Mouse (Mus musculus) left cerebral cortex, postnatal 25 days (tissue): ENCODE measurements around the gene Suclg2. TPM values are rescaled to one million over a fixed set of nuclear protein-coding genes. Genes with fewer than 3 reads are reported as not detected.
A peak's percentile ranks its signal among the peaks of the same experiment; 100 is the strongest.
"Not testable (repeated sequence)": the region's sequence is repeated elsewhere in the genome, so short reads cannot be mapped to it uniquely, and the experiment has no call there.

Source experiments
- DNase-seq, 2 experiments: peaks; one replicate each; pipeline ENCODE4 v3.0.0; 2022; ENCODE audit warnings: low spot score in 2 of 2, mixed read lengths in 1 of 2
- intact Hi-C: fragments of 180-260 bp; cut with DNase I; formaldehyde crosslinking; loops from one replicate; pipeline ENCODE4 v1.15.1; 2025
- total RNA-seq, 2 experiments: library from RNA; stranded (reverse); gene quantifications; 2 replicates each; pipeline ENCODE4 v1.2.3; 2021

The Suclg2 gene
- total RNA-seq, 2 experiments from 2014 or later: 15.5 to 17.1 TPM

DNA sequence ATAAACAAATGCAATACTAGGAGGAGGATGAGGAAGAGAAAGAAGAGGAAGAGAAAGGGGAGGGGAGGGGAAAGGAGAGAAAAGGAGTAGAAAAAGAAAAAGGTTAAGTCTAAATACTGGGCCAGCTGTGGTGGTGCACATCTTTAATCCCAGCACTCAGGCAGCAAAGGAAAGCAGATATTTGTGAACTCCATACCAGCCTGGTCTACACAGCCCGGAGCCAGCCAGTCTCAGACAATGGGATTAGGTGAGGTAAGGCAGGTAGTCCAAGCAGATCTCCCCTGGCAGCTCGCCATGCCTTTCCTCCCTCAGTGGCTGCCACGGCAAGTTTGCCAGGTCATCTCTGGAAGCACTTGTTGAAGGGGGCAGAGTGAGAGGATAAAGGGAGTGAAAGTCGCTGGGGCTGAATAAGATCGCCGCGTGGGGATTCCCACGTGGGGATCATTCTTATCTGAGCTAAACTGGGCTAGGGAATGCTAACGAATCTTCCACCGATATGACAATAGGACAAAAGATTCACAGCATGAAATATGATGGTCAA, 69.4 kb downstream of the Suclg2 start:
- intact Hi-C loops: no loop called here
- no peak for DNase-seq

GRCm38 (mm10) chr6:95637416-95637815, 81.2 kb downstream of the Suclg2 start:
- DNase-seq: no peak
- intact Hi-C loops: loop anchor here (5.0 kb wide), 1 partner anchor 460 kb away; no protein-coding TSS in a partner anchor

- intact Hi-C loops: loop anchor here (5.0 kb wide), 1 partner anchor 462 kb away; no protein-coding TSS in a partner anchor
- DNase-seq: peak in 1 of 2 experiments; percentile 78
Observed at GRCm38 (mm10) chr6:95635411-95635810, 83.2 kb downstream of the Suclg2 start.

- intact Hi-C loops: no loop called here
- no peak for DNase-seq
Observed at GRCm38 (mm10) chr6:95629071-95629470, 89.5 kb downstream of the Suclg2 start.

DNA sequence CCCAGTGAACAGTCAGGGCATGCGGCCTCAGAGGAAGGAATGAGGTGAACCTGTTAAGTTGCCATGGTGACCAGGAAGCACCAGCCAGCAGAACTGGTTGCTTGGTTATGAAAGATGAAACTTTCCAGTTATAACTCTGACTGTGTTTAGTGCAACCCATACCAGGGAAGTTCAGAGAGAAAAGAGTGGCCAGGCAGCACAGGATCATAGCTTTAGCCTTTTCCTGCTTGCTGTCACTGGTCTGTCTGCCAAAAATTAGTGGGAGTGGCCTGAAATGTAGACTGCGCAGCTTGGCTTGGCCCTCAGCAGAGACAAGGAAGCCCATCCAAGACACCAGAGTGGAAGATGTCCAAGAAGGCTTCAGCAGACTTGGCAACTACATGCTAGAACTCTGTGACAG, 96.8 kb downstream of the Suclg2 start:
- intact Hi-C loops: no loop called here
- DNase-seq: peak; percentile 36 to 44

DNA sequence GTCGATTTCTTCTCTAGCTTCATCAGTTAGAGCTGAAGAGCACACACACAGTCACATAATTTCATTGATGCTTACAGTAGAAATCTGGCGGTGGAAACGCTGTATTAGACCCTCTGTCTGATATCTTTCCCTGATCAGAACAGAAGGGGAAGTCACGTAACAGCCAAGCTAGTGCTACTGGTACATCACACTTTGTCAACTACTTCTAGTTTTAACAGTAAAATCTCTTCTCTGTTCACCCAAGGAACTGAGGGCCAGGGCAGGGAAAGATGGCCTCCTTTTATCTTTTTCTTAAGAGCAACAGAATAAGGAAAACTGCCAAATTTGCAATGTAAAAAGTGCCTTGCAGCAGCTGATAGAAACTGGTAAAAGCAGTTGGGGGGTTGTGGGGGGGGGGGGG, 97.8 kb downstream of the Suclg2 start:
- intact Hi-C loops: no loop called here
- DNase-seq: no peak

DNA sequence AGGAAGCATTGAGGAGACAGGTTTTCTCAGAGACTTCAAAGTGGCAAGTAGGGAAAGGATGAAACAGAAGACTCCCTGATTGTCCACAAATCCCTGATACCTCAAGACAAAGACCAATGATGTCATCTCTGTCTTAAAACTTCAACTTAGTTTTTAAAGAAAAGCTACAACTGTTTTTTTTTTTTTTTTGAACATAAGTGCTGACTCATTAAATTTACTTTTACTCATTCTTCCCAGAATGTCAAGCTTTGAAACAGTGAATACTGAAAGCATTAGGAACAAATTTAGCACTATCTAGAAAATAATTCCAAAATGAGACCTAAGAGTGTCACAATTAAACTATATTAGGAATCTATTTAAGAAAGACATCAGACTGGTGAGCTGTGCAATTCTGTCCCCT, 98.8 kb downstream of the Suclg2 start:
- intact Hi-C loops: no loop called here
- no peak for DNase-seq

DNA sequence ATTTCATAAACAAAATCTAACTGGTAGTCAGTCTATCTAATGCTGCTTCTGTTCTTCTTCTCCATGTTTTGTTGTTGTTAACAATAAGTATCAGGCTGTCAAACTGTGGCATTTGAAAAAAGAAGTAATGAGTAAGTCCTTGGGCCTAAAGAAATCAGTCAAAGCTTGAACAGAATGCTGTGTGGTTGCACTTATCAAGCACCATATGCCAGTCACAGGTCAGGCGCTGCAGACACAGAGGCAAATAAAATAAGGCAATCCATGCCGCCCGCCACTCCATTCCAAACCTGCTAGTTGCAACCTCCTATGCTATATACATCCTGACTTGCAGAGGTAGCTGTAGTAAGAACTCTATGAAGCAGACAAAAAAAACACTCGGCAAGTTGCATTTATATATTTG, 100.2 kb downstream of the Suclg2 start:
- intact Hi-C loops: no loop called here
- no peak for DNase-seq

- DNase-seq: no peak
- intact Hi-C loops: no loop called here
Observed at GRCm38 (mm10) chr6:95613228-95613627, 105.4 kb downstream of the Suclg2 start.

DNA sequence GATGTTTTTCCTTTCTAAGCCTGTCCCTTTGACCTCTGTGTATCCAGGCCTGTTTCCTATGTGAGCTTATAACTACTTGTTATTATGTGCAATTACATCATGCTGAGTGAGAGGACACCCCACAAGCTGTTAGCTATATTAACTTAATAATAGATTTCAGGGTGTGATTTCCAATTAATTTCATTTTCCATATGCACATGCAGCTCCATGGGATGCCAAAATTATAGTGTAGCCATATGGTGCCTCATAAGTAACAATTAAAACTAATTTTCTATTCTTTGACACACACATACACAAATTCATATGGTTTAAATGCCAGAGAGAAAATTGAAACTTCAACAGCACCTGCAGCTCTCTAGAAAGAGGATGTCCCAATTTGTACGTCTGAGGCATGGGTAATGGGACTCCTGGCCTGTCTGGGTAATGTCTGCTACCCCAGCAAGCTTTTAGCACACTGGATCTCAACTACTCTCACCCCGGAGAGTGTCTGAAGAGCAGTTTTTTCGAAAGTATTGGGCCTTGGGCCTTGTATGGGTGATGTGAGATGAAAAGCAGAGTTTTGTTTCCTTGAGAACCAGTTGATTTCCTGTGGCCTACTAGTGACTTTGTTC, 106.1 kb downstream of the Suclg2 start:
- no peak for DNase-seq
- intact Hi-C loops: no loop called here

DNA sequence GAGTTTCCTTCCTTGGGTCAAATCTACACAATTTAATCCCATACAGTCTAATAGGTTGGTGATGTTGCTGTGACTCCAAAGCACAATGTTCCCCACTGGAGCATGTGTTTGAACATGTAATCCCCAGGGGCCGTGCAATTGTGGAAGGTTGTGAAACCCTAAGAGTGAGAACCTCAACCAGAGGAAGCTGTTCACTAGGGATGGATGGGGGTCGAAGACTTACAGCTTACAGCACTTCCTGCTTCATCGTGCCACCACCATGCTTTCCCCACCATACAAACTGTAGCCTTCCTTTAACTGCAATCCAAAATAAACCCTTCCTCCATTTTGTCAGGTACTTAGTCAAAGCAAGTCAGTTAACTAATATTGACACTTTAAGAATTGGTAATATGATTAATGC, 107.5 kb downstream of the Suclg2 start:
- no peak for DNase-seq
- intact Hi-C loops: no loop called here

DNA sequence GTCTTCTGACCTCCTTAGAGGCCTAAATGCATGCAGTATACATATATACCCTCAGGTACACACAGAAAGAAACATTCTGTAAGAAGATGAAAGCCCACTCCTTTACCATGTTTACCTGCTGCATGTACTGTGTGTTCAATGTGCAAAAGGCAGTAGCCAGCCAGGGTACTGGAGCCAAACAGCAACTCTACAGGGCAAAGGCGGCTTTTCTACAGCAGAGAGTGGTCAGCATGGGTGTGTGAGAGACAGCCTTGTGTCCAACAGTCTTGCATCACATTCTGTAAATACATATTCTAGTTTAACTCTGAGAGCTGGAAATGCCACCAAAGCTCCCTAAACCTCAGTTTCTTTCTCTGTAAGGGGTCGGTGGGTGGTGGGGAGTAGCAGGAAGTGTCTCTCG, 110.5 kb downstream of the Suclg2 start:
- intact Hi-C loops: no loop called here
- DNase-seq: no peak

- intact Hi-C loops: not testable (repeated sequence)
Observed at GRCm38 (mm10) chr6:95600731-95601130, 117.9 kb downstream of the Suclg2 start.

GRCm38 (mm10) chr6:95596766-95597750, 121.5 kb downstream of the Suclg2 start:
- DNase-seq: no peak

More at GRCm38 (mm10) chr6:95600731-95601130, 117.9 kb downstream of the Suclg2 start:
- not testable (repeated sequence) for DNase-seq

GRCm38 (mm10) chr6:95595852-95596251, 122.7 kb downstream of the Suclg2 start:
- DNase-seq: no peak
- intact Hi-C loops: no loop called here

More at GRCm38 (mm10) chr6:95596766-95597750, 121.5 kb downstream of the Suclg2 start:
- intact Hi-C loops: no loop called here

DNA sequence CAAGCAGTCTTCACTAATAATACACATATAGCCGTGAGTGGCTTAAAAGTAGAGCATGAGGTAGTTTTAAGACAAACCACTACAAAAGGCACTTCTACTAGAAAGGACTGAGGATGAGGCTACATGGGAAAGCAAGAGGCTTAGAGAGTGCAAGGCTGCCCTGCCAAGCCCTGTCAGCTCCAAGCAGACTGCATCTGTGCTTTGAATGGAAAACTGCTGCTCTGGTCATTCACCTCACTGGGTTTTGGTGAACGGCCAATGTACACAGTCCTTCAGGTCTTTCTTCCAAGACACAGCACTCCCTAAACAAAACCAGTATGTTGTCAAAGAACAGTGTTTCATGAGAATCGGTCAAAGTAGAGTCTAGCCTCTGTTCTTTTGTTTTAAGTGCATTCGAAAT, 124.4 kb downstream of the Suclg2 start:
- no peak for DNase-seq
- intact Hi-C loops: no loop called here

DNA sequence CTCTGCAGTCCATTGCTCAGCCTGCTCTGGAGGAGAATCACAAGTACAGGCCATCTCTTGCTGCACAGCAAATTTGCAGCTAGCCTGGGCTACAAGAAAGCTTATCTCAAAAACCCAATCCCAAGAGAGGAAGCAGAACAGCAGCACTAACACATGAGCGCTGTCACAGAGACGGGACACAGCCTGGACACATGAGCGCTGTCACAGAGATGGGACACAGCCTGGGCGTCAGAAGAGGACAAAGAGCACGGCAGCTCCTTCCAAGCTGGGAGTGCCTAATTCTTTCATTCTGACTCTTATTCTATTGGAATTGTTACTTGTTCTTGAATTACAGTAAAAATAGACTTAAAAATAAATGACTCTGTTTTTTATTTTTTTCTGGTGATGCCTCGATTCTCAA, 126.2 kb downstream of the Suclg2 start:
- no peak for DNase-seq
- intact Hi-C loops: no loop called here

DNA sequence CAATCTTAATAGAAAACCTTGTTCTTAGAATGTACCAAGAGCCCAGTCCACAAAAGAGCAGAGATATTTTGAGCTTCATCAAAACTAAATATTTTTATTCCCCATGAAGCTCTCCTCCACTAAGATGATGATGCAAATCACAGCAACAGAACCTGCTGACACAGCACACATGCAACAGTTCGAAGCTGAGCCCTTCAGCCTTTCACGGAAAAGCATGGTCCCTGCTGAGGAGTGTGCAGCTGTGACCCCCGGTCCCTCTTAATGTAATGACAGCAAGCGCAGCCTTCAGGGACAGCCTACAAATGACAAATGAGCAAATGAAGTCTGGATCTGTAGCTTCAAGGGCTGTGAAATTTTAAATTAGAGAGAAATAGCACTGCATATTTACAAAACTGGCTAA, 128.1 kb downstream of the Suclg2 start:
- intact Hi-C loops: no loop called here
- no peak for DNase-seq

- intact Hi-C loops: no loop called here
- DNase-seq: no peak
Observed at GRCm38 (mm10) chr6:95587108-95587796, 131.3 kb downstream of the Suclg2 start.

DNA sequence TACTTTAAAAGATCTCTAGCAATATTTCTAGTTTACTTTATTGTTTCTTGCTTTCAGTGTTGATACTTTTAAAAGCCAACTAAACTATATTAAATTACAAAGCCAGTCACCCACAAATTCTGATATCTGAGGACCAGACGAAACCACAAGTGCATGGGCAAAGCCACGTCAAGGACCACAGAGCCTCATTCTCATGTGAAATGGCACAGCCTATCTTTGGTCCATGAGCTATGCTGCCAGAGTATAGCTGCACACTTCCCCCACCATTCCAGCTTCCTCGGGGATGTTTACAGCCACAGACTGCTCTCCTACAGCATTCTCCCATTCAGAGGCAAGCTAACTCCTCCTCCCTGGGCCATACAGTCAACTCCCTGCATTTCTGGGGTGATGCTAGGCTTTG, 136.7 kb downstream of the Suclg2 start:
- DNase-seq: no peak

More for the DNA sequence above, 136.7 kb downstream of the Suclg2 start:
- intact Hi-C loops: no loop called here
